Mouse (Mus musculus) embryo, embryonic 9.5 days (tissue): Measurements from ENCODE around the gene Zmynd11.

Experiments used
- DNase-seq: peaks from one replicate; pipeline ENCODE4 v3.0.0-alpha.2; 2017; ENCODE audit errors: extremely low spot score

The Zmynd11 gene

GRCm38 (mm10) chr13:9656613-9657012 lies 108.5 kb downstream of the Zmynd11 start:
- no peak for DNase-seq

DNA sequence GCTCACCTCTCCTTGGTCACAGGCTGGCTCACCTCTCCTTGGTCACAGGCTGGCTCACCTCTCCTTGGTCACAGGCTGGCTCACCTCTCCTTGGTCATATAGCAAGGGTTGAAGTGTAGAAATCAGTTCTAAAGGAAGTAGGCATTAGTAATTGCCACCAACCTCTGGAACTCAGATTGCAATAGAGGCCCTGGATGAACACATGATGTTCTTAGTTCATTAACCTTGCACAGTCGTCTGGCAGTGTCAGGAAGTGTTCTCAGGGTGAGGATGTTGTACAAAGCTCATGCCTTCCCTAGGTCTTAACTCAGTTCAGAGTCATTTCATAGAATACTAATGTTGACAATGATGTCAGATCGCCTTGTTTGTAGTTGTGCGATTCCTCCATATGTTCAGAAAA lies 112.1 kb downstream of the Zmynd11 start:
- DNase-seq: no peak

DNA sequence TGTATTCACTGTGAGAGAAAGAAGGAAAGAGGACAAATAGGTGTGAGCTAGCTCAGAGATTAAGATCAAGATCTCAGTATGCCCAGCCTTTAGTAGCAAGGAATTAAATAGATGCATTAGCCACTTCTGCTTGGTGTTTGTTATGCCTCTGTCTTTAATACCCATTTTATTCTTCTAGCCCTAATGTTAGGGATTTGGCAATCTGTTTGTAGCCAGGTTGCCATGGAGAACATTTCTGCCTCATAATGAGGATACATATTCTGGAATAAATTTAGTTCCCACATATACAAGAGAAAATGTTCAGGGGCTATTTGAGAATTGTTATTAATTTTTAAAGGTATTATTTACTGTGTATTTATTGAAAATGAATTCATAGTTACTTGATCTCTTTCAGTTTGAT lies 114.5 kb downstream of the Zmynd11 start:
- no peak for DNase-seq

DNA sequence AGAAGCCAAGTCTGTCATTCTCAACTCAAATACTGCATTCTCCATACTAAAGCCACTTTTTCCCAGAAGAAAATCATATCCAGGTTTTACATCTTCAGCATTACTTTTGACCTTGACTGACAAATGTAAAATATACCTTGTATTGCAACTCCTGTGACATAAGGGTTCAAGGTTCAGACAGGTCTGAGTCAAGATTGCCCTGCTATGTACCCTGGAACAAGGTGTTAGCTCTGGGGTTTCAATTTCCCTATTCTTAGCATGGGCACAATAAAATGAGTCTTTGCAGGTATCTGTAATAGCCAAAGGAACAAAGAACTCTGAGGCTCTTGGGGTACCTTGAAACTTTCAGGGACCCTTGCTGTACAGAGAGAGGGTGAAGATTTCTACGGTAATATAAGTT lies 115.2 kb downstream of the Zmynd11 start:
- no peak for DNase-seq

- no peak for DNase-seq
These were observed 116.4 kb downstream of the Zmynd11 start for GRCm38 (mm10) chr13:9648716-9649115.

DNA sequence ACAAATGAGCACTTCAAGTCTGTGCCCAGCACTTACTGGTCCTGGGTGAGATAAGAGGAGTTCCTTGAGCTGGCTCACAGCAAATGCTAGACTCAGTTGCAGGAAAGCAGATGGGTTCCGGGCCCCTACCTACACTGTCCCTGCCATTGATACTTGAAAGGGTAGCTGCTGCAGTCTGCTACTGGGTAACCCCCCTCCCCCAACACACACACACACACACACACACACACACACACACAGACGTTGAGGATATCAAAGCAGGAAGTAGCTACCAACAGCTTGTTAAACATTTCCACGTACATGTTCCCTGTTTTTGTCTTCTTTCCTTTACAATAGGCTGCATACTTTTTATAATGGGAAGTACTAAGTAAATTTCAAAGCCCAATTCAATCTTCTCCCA lies 127.2 kb downstream of the Zmynd11 start:
- no peak for DNase-seq

- peak; percentile 31 for DNase-seq
These were observed 128.6 kb downstream of the Zmynd11 start for GRCm38 (mm10) chr13:9636505-9636904.

DNA sequence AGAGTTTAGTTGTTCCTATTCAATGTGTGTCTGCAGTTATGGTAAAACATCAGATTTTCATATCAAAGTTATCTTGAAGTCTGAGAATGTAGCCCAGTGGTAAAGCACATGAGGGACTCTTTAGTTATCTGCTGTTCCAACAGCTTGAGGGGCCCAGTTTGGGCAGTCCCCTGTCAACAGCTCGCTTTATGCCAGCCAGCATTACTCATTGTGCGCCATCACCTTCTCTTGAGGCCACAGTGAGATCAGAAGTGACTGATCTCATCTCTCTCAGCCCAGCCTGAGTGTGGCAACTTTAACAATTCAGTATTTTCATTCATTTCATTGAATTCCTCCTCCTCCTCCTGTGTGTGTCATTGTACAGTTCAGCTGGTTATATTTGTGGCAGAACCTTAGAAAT lies 129.2 kb downstream of the Zmynd11 start:
- DNase-seq: no peak
